Mouse (Mus musculus): Measurements from ENCODE around the gene Tmem39b.

- TF ChIP-seq GATA1 (IDR thresholded peaks at IDR 0.05; ENCODE audit: borderline replicate concordance, low read length) = no peak
- TF ChIP-seq FLI1 (IDR thresholded peaks at IDR 0.05; ENCODE audit: low read length) = no peak
Observed at GRCm38 (mm10) chr4:129731423-129731822, 34.8 kb upstream of the Tmem39b start.

All from megakaryocyte, embryonic 14.5 days (primary cell).